ENCODE assay signal across 11 mouse cellular contexts in genomic region chr6:86064318-86065016, GRCm38 (mm10). TPM values are rescaled to one million over a fixed set of nuclear protein-coding genes. Genes with fewer than 3 reads are reported as not detected.
DNase-seq lines count a peak whose midpoint lies in the region; ATAC-seq lines count a peak whose summit lies in the region.
"Had no signal": no experiment of that assay in that cellular context is flagged by ENCODE, and none has a peak within 500 bp of the region (broad histone marks: within the 10 kb centered on the region; RNA-seq: fewer than 3 reads in every experiment).

No protein-coding gene starts in this region.

- 32% methylated on average over 6 of the region's 6 CpGs for WGBS in hindbrain, embryonic 11.5 days
- 68% methylated on average over 6 of the region's 6 CpGs for WGBS in kidney, embryonic 16.5 days

- H3K4me1 ChIP-seq in hindbrain, embryonic 11.5 days (replicated peaks; ENCODE audit: control insufficient read depth, insufficient read depth, low read length): peaks cover 17% of the 10 kb centered on the region
- no peaks in the 10 kb centered on the region for H3K4me1 ChIP-seq in kidney, embryonic 16.5 days (ENCODE audit: insufficient read depth, low read length)

- 0 out of 2 replicates have a peak overlapping the region, but pooled peaks have one; percentile 6 for H3K4me2 ChIP-seq in hindbrain, embryonic 11.5 days (replicated peaks; ENCODE audit: low read depth, low read length)
- H3K4me2 ChIP-seq in kidney, embryonic 16.5 days (replicated peaks; ENCODE audit: low read depth, low read length): no peak overlapping the region

- no peak overlapping the region for H3K4me3 ChIP-seq in hindbrain, embryonic 11.5 days (ENCODE audit: low read depth, low read length)
- no peak overlapping the region for H3K4me3 ChIP-seq in kidney, embryonic 16.5 days (ENCODE audit: low read length)

- no peaks in the 10 kb centered on the region for H3K9me3 ChIP-seq in hindbrain, embryonic 11.5 days (ENCODE audit: control insufficient read depth, low read length)
- H3K9me3 ChIP-seq in kidney, embryonic 16.5 days (ENCODE audit: low read length): no peaks in the 10 kb centered on the region

- no peaks in the 10 kb centered on the region for H3K27me3 ChIP-seq in hindbrain, embryonic 11.5 days (ENCODE audit: control insufficient read depth, insufficient read depth, low read length)
- no peaks in the 10 kb centered on the region for H3K27me3 ChIP-seq in kidney, embryonic 16.5 days (ENCODE audit: insufficient read depth, low read length)

- H3K27ac ChIP-seq in hindbrain, embryonic 11.5 days (ENCODE audit: low read depth, low read length): peak overlapping the region; percentile 88
- H3K27ac ChIP-seq in kidney, embryonic 16.5 days (ENCODE audit: low read length): no peak overlapping the region

- DNase-seq in cerebellum, adult 9-10 months: peak; percentile 57
- DNase-seq in cerebellum, postnatal 36 days: no peak
- peak; percentile 48 for DNase-seq in hindbrain, embryonic 11.5 days (ENCODE audit: low spot score)
- DNase-seq in left cerebral cortex, adult 9 months (ENCODE audit: low spot score in 2 of 2): peak; percentile 87 to 91
- peak; percentile 90 to 95 for DNase-seq in right cerebral cortex, postnatal 10 days (ENCODE audit: low spot score in 2 of 2)
- DNase-seq in kidney, postnatal 36 days: no peak
- no peak for DNase-seq in urinary bladder, postnatal 14 days (ENCODE audit: low spot score)

- peak; percentile 59; the same call in 1 of the 2 replicates for ATAC-seq in hindbrain, embryonic 11.5 days (ENCODE audit: low FRiP score)
- ATAC-seq in kidney, embryonic 16.5 days (ENCODE audit: low FRiP score, low TSS enrichment): no peak
- ATAC-seq: Patski had no signal

- no peaks in the 10 kb centered on the region for H3K36me3 ChIP-seq in hindbrain, embryonic 11.5 days (ENCODE audit: control insufficient read depth, insufficient read depth, low read length)
- no peaks in the 10 kb centered on the region for H3K36me3 ChIP-seq in kidney, embryonic 16.5 days (ENCODE audit: insufficient read depth, low read length)

- H3K9ac ChIP-seq in hindbrain, embryonic 11.5 days (ENCODE audit: low read depth, low read length): 0 out of 2 replicates have a peak overlapping the region, but pooled peaks have one; percentile 8
- H3K9ac ChIP-seq in kidney, embryonic 16.5 days (replicated peaks; ENCODE audit: low read length): no peak overlapping the region

RNA-seq across cellular contexts. Expression of gene Add2, which starts 36.0 kb away (rescaled TPM):
- polyA plus RNA-seq in hindbrain, embryonic 11.5 days (2014; fragmentation: Nextera tagmentation; extraction: Ambion mirVana): 67.2 and 68.4 TPM in 2 replicates
- polyA plus RNA-seq in kidney, embryonic 16.5 days (2015; fragmentation: Nextera tagmentation; extraction: Ambion mirVana): 5.0 and 6.0 TPM in 2 replicates

RNA-seq across cellular contexts. Expression of gene Figla, which starts 48.5 kb away (rescaled TPM):
- polyA plus RNA-seq in hindbrain, embryonic 11.5 days (2014; fragmentation: Nextera tagmentation; extraction: Ambion mirVana): not detected in 2 replicates
- polyA plus RNA-seq in kidney, embryonic 16.5 days (2015; fragmentation: Nextera tagmentation; extraction: Ambion mirVana): not detected in 2 replicates
- polyA plus RNA-seq: heart, postnatal 0 days; liver, embryonic 16.5 days; Patski had no signal

Comparison
In these comparisons a context has a peak if more than half of its experiments do, and no peak if none do; other contexts are left out.
1. DNase-seq: peak in cerebellum, adult 9-10 months (single experiment), hindbrain, embryonic 11.5 days (single experiment), left cerebral cortex, adult 9 months (2 of 2) and right cerebral cortex, postnatal 10 days (2 of 2); none in cerebellum, postnatal 36 days (0 of 2), kidney, postnatal 36 days (0 of 2) and urinary bladder, postnatal 14 days (single experiment).